Comparison of ENCODE assay signal across 11 mouse cellular contexts in genomic region chr7:80200588-80200945, GRCm38 (mm10). TPM values are rescaled to one million over a fixed set of nuclear protein-coding genes. Genes with fewer than 3 reads are reported as not detected.
A peak's percentile ranks its signal among the peaks of the same experiment; 100 is the strongest.
DNase-seq lines count a peak whose midpoint lies in the region; ATAC-seq and TF ChIP-seq lines count a peak whose summit lies in the region.
"Had no signal": no experiment of that assay in that cellular context is flagged by ENCODE, and none has a peak within 500 bp of the region (broad histone marks: within the 10 kb centered on the region; RNA-seq: fewer than 3 reads in every experiment).

No protein-coding gene starts in this region.

- H3K9ac ChIP-seq in kidney, embryonic 16.5 days (replicated peaks; ENCODE audit: low read length) = no peak overlapping the region
- 0 out of 2 replicates have a peak overlapping the region, but pooled peaks have one; percentile 88 for H3K9ac ChIP-seq in embryonic facial prominence, embryonic 14.5 days (ENCODE audit: low read depth, low read length)
- H3K9ac ChIP-seq in limb, embryonic 13.5 days = 0 out of 2 replicates have a peak overlapping the region, but pooled peaks have one; percentile 35

- no peak overlapping the region for H3ac ChIP-seq in myocyte (ENCODE audit: control insufficient read depth, insufficient read length)

- no peaks in the 10 kb centered on the region for H3K36me3 ChIP-seq in kidney, embryonic 16.5 days (ENCODE audit: insufficient read depth, low read length)
- no peaks in the 10 kb centered on the region for H3K36me3 ChIP-seq in embryonic facial prominence, embryonic 14.5 days (ENCODE audit: control insufficient read depth, insufficient read depth, low read length)
- peaks cover 5% of the 10 kb centered on the region; the same call in 1 of the 2 replicates for H3K36me3 ChIP-seq in limb, embryonic 13.5 days
- H3K36me3 ChIP-seq in myocyte (ENCODE audit: control insufficient read depth, insufficient read depth) = no peaks in the 10 kb centered on the region

- no peak for DNase-seq in kidney, adult 9 months
- no peak for DNase-seq in embryonic facial prominence, embryonic 14.5 days (ENCODE audit: low spot score)
- no peak for DNase-seq in thymus, postnatal 25 days
- DNase-seq in T-cell, adult 2 months (ENCODE audit: low spot score) = no peak
- no peak for DNase-seq in gastrocnemius, postnatal 4 days (ENCODE audit: low spot score in 2 of 2)
- DNase-seq: gastrocnemius, postnatal 14 days; heart, postnatal 36 days; lung, postnatal 10 days had no signal

- no peaks in the 10 kb centered on the region for H3K9me3 ChIP-seq in kidney, embryonic 16.5 days (ENCODE audit: low read length)
- no peaks in the 10 kb centered on the region for H3K9me3 ChIP-seq in embryonic facial prominence, embryonic 14.5 days (ENCODE audit: control insufficient read depth, low read length)
- no peaks in the 10 kb centered on the region for H3K9me3 ChIP-seq in limb, embryonic 13.5 days

- WGBS in kidney, embryonic 16.5 days = 57% methylated on average over 6 of the region's 6 CpGs
- WGBS in embryonic facial prominence, embryonic 14.5 days = 84% methylated on average over 6 of the region's 6 CpGs
- WGBS in limb, embryonic 13.5 days = 66% methylated on average over 6 of the region's 6 CpGs

- H3K27ac ChIP-seq in kidney, embryonic 16.5 days (ENCODE audit: low read length) = no peak overlapping the region
- no peak overlapping the region for H3K27ac ChIP-seq in embryonic facial prominence, embryonic 14.5 days (replicated peaks; ENCODE audit: low read depth, low read length)
- no peak overlapping the region for H3K27ac ChIP-seq in limb, embryonic 13.5 days

- no peak for ATAC-seq in kidney, embryonic 16.5 days (ENCODE audit: low FRiP score, low TSS enrichment)
- no peak for ATAC-seq in embryonic facial prominence, embryonic 14.5 days (ENCODE audit: low read depth)
- ATAC-seq in limb, embryonic 13.5 days (ENCODE audit: low FRiP score, low read depth) = no peak

- peak overlapping the region; percentile 12; the same call in 1 of the 2 replicates for H3K4me2 ChIP-seq in kidney, embryonic 16.5 days (replicated peaks; ENCODE audit: low read depth, low read length)
- peak overlapping the region; percentile 59; the same call in 1 of the 2 replicates for H3K4me2 ChIP-seq in embryonic facial prominence, embryonic 14.5 days (ENCODE audit: low read depth, low read length)
- H3K4me2 ChIP-seq in limb, embryonic 13.5 days (replicated peaks) = peak overlapping the region; percentile 92
- peak overlapping the region; percentile 79 for H3K4me2 ChIP-seq in myocyte (ENCODE audit: low read depth)

- H3K27me3 ChIP-seq in kidney, embryonic 16.5 days (ENCODE audit: insufficient read depth, low read length) = no peaks in the 10 kb centered on the region
- H3K27me3 ChIP-seq in embryonic facial prominence, embryonic 14.5 days (replicated peaks; ENCODE audit: control insufficient read depth, insufficient read depth, low read length) = no peaks in the 10 kb centered on the region
- H3K27me3 ChIP-seq in limb, embryonic 13.5 days = no peaks in the 10 kb centered on the region
- no peaks in the 10 kb centered on the region for H3K27me3 ChIP-seq in myocyte (ENCODE audit: control insufficient read depth, insufficient read depth, insufficient read length)

- H3K79me2 ChIP-seq in myocyte (ENCODE audit: control insufficient read depth, insufficient read depth) = peaks cover 67% of the 10 kb centered on the region

- H3K4me1 ChIP-seq in kidney, embryonic 16.5 days (ENCODE audit: insufficient read depth, low read length) = peaks cover 51% of the 10 kb centered on the region
- peaks cover 24% of the 10 kb centered on the region for H3K4me1 ChIP-seq in embryonic facial prominence, embryonic 14.5 days (ENCODE audit: control insufficient read depth, insufficient read depth, low read length)
- peaks cover 63% of the 10 kb centered on the region for H3K4me1 ChIP-seq in limb, embryonic 13.5 days

- TF ChIP-seq POLR2A in myocyte (IDR thresholded peaks at IDR 0.05; ENCODE audit: insufficient read length, low read depth) = no peak

- H3K4me3 ChIP-seq in kidney, embryonic 16.5 days (ENCODE audit: low read length) = no peak overlapping the region
- H3K4me3 ChIP-seq in embryonic facial prominence, embryonic 14.5 days (ENCODE audit: low read depth, low read length) = no peak overlapping the region
- H3K4me3 ChIP-seq in limb, embryonic 13.5 days = peak overlapping the region; percentile 75; the same call in 1 of the 2 replicates
- H3K4me3 ChIP-seq in myocyte = no peak overlapping the region

TF ChIP-seq in myocyte, 11 proteins besides CTCF, POLR2A, EP300 and RAD21:
- TF ChIP-seq CEBPB (IDR thresholded peaks at IDR 0.05; ENCODE audit: insufficient read depth, poor library complexity, severe bottlenecking) = no peak

RNA-seq across cellular contexts. Expression of gene Sema4b, which starts 13.9 kb away (rescaled TPM):
- polyA plus RNA-seq in kidney, embryonic 16.5 days (2015; fragmentation: Nextera tagmentation; extraction: Ambion mirVana) = 17.7 and 23.7 TPM in 2 replicates
- polyA plus RNA-seq in embryonic facial prominence, embryonic 14.5 days (2014; fragmentation: Nextera tagmentation; extraction: Ambion mirVana) = 10.5 and 11.9 TPM in 2 replicates
- polyA plus RNA-seq in limb, embryonic 13.5 days (2015; fragmentation: Nextera tagmentation; extraction: Ambion mirVana) = 14.1 and 15.6 TPM in 2 replicates
- polyA plus RNA-seq in myocyte (2012; fragmentation: generic; extraction: Trizol) = 11.4 TPM
- 1 to 10 TPM; 5.4 to 5.6 TPM for total RNA-seq in gastrocnemius, postnatal 4 days (2021)

RNA-seq across cellular contexts. Expression of gene Cib1, which starts 32.0 kb away (rescaled TPM):
- 131 and 144 TPM in 2 replicates for polyA plus RNA-seq in kidney, embryonic 16.5 days (2015; fragmentation: Nextera tagmentation; extraction: Ambion mirVana)
- 73.7 and 89.1 TPM in 2 replicates for polyA plus RNA-seq in embryonic facial prominence, embryonic 14.5 days (2014; fragmentation: Nextera tagmentation; extraction: Ambion mirVana)
- 61.9 and 70.1 TPM in 2 replicates for polyA plus RNA-seq in limb, embryonic 13.5 days (2015; fragmentation: Nextera tagmentation; extraction: Ambion mirVana)
- 98.7 TPM for polyA plus RNA-seq in myocyte (2012; fragmentation: generic; extraction: Trizol)
- total RNA-seq in gastrocnemius, postnatal 4 days (2021) = 10 to 100 TPM; 21.1 to 21.2 TPM

RNA-seq across cellular contexts. Expression of gene Gdpgp1, which starts 32.1 kb away (rescaled TPM):
- polyA plus RNA-seq in kidney, embryonic 16.5 days (2015; fragmentation: Nextera tagmentation; extraction: Ambion mirVana) = 3.5 and 4.0 TPM in 2 replicates
- 2.0 and 2.6 TPM in 2 replicates for polyA plus RNA-seq in embryonic facial prominence, embryonic 14.5 days (2014; fragmentation: Nextera tagmentation; extraction: Ambion mirVana)
- 3.5 TPM in 2 replicates for polyA plus RNA-seq in limb, embryonic 13.5 days (2015; fragmentation: Nextera tagmentation; extraction: Ambion mirVana)
- 0.91 TPM for polyA plus RNA-seq in myocyte (2012; fragmentation: generic; extraction: Trizol)
- 1 to 10 TPM; 1.7 to 1.9 TPM for total RNA-seq in gastrocnemius, postnatal 4 days (2021)

RNA-seq across cellular contexts. Expression of gene Ttll13, which starts 45.6 kb away (rescaled TPM):
- polyA plus RNA-seq in kidney, embryonic 16.5 days (2015; fragmentation: Nextera tagmentation; extraction: Ambion mirVana) = 0.87 and 1.4 TPM in 2 replicates
- polyA plus RNA-seq in embryonic facial prominence, embryonic 14.5 days (2014; fragmentation: Nextera tagmentation; extraction: Ambion mirVana) = 0.35 and 0.79 TPM in 2 replicates
- polyA plus RNA-seq in limb, embryonic 13.5 days (2015; fragmentation: Nextera tagmentation; extraction: Ambion mirVana) = 1.3 and 1.5 TPM in 2 replicates
- polyA plus RNA-seq in myocyte (2012; fragmentation: generic; extraction: Trizol) = 0.24 TPM
- total RNA-seq in gastrocnemius, postnatal 4 days (2021) = under 1 TPM; 0.36 to 0.61 TPM

Comparison
In these comparisons a context has a peak if more than half of its experiments do, and no peak if none do; other contexts are left out.
1. H3K4me2 ChIP-seq: peak in every context shown above with its lines; median percentile 92 in limb, embryonic 13.5 days; 79 in myocyte; 59 in embryonic facial prominence, embryonic 14.5 days; 12 in kidney, embryonic 16.5 days.